Mouse (Mus musculus) forebrain, embryonic 11.5 days (tissue): ENCODE results near the gene Tmem220. TPM values are rescaled to one million over a fixed set of nuclear protein-coding genes. Genes with fewer than 3 reads are reported as not detected.

ENCODE experiments used
- ATAC-seq: fragments of 200-750 bp; cut with Nextera tagmentation; replicated peaks from 2 replicates; pipeline ENCODE4 v1.8.0; 2017; ENCODE audit warnings: moderate TSS enrichment; ENCODE audit not compliant: low FRiP score
- DNase-seq: peaks from one replicate; pipeline ENCODE4 v3.0.0-alpha.2; 2017; ENCODE audit warnings: low spot score
- H3K27ac ChIP-seq: fragments of 300-500 bp; sonication (generic); 2 replicates; pipeline ENCODE4 v1.5.1; 2014; ENCODE audit warnings: low read depth, low read length
- H3K27me3 ChIP-seq: fragments of 300-500 bp; sonication (generic); 2 replicates; pipeline ENCODE4 v1.6.1; 2014; ENCODE audit warnings: mild to moderate bottlenecking, low read length, mixed read lengths; ENCODE audit not compliant: control insufficient read depth, insufficient read depth
- H3K36me3 ChIP-seq: fragments of 300-500 bp; sonication (generic); 2 replicates; pipeline ENCODE4 v1.6.1; 2014; ENCODE audit warnings: mild to moderate bottlenecking, low read length, moderate library complexity, mixed read lengths; ENCODE audit not compliant: control insufficient read depth, insufficient read depth
- H3K4me1 ChIP-seq: fragments of 300-500 bp; sonication (generic); replicated peaks from 2 replicates; pipeline ENCODE4 v1.6.1; 2014; ENCODE audit warnings: low read length, mixed read lengths; ENCODE audit not compliant: control insufficient read depth, insufficient read depth
- H3K4me2 ChIP-seq: fragments of 300-500 bp; sonication (generic); 2 replicates; pipeline ENCODE4 v1.6.1; 2014; ENCODE audit warnings: low read depth, mild to moderate bottlenecking, low read length, moderate library complexity, mixed read lengths; ENCODE audit not compliant: severe bottlenecking
- H3K4me3 ChIP-seq: fragments of 300-500 bp; sonication (generic); 2 replicates; pipeline ENCODE4 v1.5.1; 2014; ENCODE audit warnings: low read depth, low read length
- H3K9ac ChIP-seq: fragments of 300-500 bp; sonication (generic); 2 replicates; pipeline ENCODE4 v1.6.1; 2014; ENCODE audit warnings: low read length
- H3K9me3 ChIP-seq: fragments of 300-500 bp; sonication (generic); 2 replicates; pipeline ENCODE4 v1.6.1; 2016; ENCODE audit warnings: low read length, mixed read lengths; ENCODE audit not compliant: control insufficient read depth
- WGBS: fragments of 180-500 bp; shearing (Covaris S2); extraction: QIAGEN DNeasy Blood & Tissue Kit; methylation state at CpG from one replicate; pipeline ENCODE4 v1.1.7; 2014; 5-methylcytosine and 5-hydroxymethylcytosine counted together
- polyA plus RNA-seq: library from polyadenylated mRNA; unstranded; fragments of >200 nt; fragmentation: Nextera tagmentation; extraction: Ambion mirVana; gene quantifications from 2 replicates; pipeline ENCODE4 v1.2.1, GENCODE M21; 2014

The Tmem220 gene
- polyA plus RNA-seq, 1 experiment from 2014 or later: 0.49 TPM

- no peak for DNase-seq
- Histone ChIP-seq H3K9ac (no peak overlapping the region), H3K4me2 (no peak overlapping the region), H3K27ac (no peak overlapping the region), H3K4me1 (no peaks in the 10 kb centered on the region), H3K9me3 (no peaks in the 10 kb centered on the region), H3K4me3 (no peak overlapping the region), H3K36me3 (peaks cover 3% of the 10 kb centered on the region; the same call in 1 of the 2 replicates), H3K27me3 (no peaks in the 10 kb centered on the region)
- WGBS: 95% methylated on average over 2 of the region's 2 CpGs
- no peak for ATAC-seq
These were observed 36.4 kb downstream of the Tmem220 start for GRCm38 (mm10) chr11:67061311-67061710.

- no peak overlapping the region for H3K27ac ChIP-seq
- H3K4me1 ChIP-seq: no peaks in the 10 kb centered on the region
- H3K4me3 ChIP-seq: no peak overlapping the region
- H3K9ac ChIP-seq: no peak overlapping the region
- DNase-seq: no peak
- 93% methylated on average over 3 of the region's 3 CpGs for WGBS
- no peaks in the 10 kb centered on the region for H3K9me3 ChIP-seq
- H3K4me2 ChIP-seq: no peak overlapping the region
- no peaks in the 10 kb centered on the region for H3K27me3 ChIP-seq
- no peaks in the 10 kb centered on the region; the same call in 1 of the 2 replicates for H3K36me3 ChIP-seq
- no peak for ATAC-seq
These were observed 37.8 kb downstream of the Tmem220 start for GRCm38 (mm10) chr11:67062726-67063125.

GRCm38 (mm10) chr11:67067741-67068140 lies 42.8 kb downstream of the Tmem220 start:
- no peaks in the 10 kb centered on the region for H3K4me1 ChIP-seq
- no peak for DNase-seq
- ATAC-seq: no peak
- no peaks in the 10 kb centered on the region for H3K27me3 ChIP-seq
- WGBS: 94% methylated on average over 3 of the region's 3 CpGs
- H3K4me3 ChIP-seq: no peak overlapping the region
- no peak overlapping the region for H3K27ac ChIP-seq
- H3K36me3 ChIP-seq: no peaks in the 10 kb centered on the region; the same call in 1 of the 2 replicates
- H3K9me3 ChIP-seq: no peaks in the 10 kb centered on the region
- no peak overlapping the region for H3K4me2 ChIP-seq
- no peak overlapping the region for H3K9ac ChIP-seq

GRCm38 (mm10) chr11:67072615-67073130 lies 47.7 kb downstream of the Tmem220 start:
- Histone ChIP-seq H3K27me3 (no peaks in the 10 kb centered on the region), H3K9me3 (no peaks in the 10 kb centered on the region), H3K36me3 (no peaks in the 10 kb centered on the region), H3K27ac (no peak overlapping the region), H3K4me2 (no peak overlapping the region), H3K9ac (no peak overlapping the region), H3K4me1 (no peaks in the 10 kb centered on the region), H3K4me3 (no peak overlapping the region)
- WGBS: 86% methylated on average over 15 of the region's 15 CpGs
- no peak for DNase-seq
- no peak for ATAC-seq

GRCm38 (mm10) chr11:67075036-67075435 lies 50.1 kb downstream of the Tmem220 start:
- 31% methylated on average over 3 of the region's 3 CpGs for WGBS

GRCm38 (mm10) chr11:67076781-67077180 lies 51.8 kb downstream of the Tmem220 start:
- WGBS: 87% methylated on average over 5 of the region's 5 CpGs
- H3K27ac ChIP-seq: no peak overlapping the region
- H3K4me2 ChIP-seq: no peak overlapping the region
- DNase-seq (no peak), ATAC-seq (no peak)
- no peaks in the 10 kb centered on the region for H3K9me3 ChIP-seq
- no peak overlapping the region for H3K9ac ChIP-seq
- H3K36me3 ChIP-seq: no peaks in the 10 kb centered on the region
- peaks cover 6% of the 10 kb centered on the region; the same call in 1 of the 2 replicates for H3K4me1 ChIP-seq
- no peak overlapping the region for H3K4me3 ChIP-seq
- no peaks in the 10 kb centered on the region for H3K27me3 ChIP-seq

More at GRCm38 (mm10) chr11:67075036-67075435, 50.1 kb downstream of the Tmem220 start:
- no peak overlapping the region for H3K27ac ChIP-seq
- no peaks in the 10 kb centered on the region for H3K27me3 ChIP-seq
- H3K9ac ChIP-seq: no peak overlapping the region
- no peak overlapping the region for H3K4me3 ChIP-seq
- peaks cover 5% of the 10 kb centered on the region; the same call in 1 of the 2 replicates for H3K4me1 ChIP-seq
- DNase-seq (no peak), ATAC-seq (no peak)
- H3K36me3 ChIP-seq: no peaks in the 10 kb centered on the region
- no peak overlapping the region for H3K4me2 ChIP-seq
- H3K9me3 ChIP-seq: no peaks in the 10 kb centered on the region

GRCm38 (mm10) chr11:67077435-67077834 lies 52.5 kb downstream of the Tmem220 start:
- H3K9me3 ChIP-seq: no peaks in the 10 kb centered on the region
- no peaks in the 10 kb centered on the region; the same call in 1 of the 2 replicates for H3K27me3 ChIP-seq
- DNase-seq (no peak), ATAC-seq (no peak)
- H3K4me3 ChIP-seq: no peak overlapping the region
- H3K27ac ChIP-seq: no peak overlapping the region
- no peak overlapping the region for H3K4me2 ChIP-seq
- H3K9ac ChIP-seq: no peak overlapping the region
- no peaks in the 10 kb centered on the region for H3K36me3 ChIP-seq
- peaks cover 6% of the 10 kb centered on the region; the same call in 1 of the 2 replicates for H3K4me1 ChIP-seq
- 76% methylated on average over 3 of the region's 3 CpGs for WGBS

GRCm38 (mm10) chr11:67078000-67078399 lies 53.0 kb downstream of the Tmem220 start, which contains the start of gene Myh3:
Gene Myh3 (plus strand): TSS chr11:67078300.
- Histone ChIP-seq H3K27ac (no peak within 1 kb of the TSS), H3K4me2 (no peak within 1 kb of the TSS), H3K4me3 (no peak within 1 kb of the TSS), H3K9ac (no peak within 1 kb of the TSS), H3K4me1 (peaks cover 6% of the 10 kb centered on the region; the same call in 1 of the 2 replicates), H3K27me3 (no peaks in the 10 kb centered on the region; the same call in 1 of the 2 replicates), H3K36me3 (no peaks in the 10 kb centered on the region), H3K9me3 (no peaks in the 10 kb centered on the region)
- DNase-seq: no peak
- no peak for ATAC-seq
- 85% methylated on average over 5 of the region's 5 CpGs for WGBS

GRCm38 (mm10) chr11:67078888-67079287 lies 53.9 kb downstream of the Tmem220 start:
- no peak for DNase-seq
- no peak for ATAC-seq
- no peaks in the 10 kb centered on the region for H3K36me3 ChIP-seq
- no peak overlapping the region for H3K4me2 ChIP-seq
- H3K27me3 ChIP-seq: peaks cover 5% of the 10 kb centered on the region; the same call in 1 of the 2 replicates
- no peak overlapping the region for H3K27ac ChIP-seq
- 90% methylated on average over 6 of the region's 6 CpGs for WGBS
- no peak overlapping the region for H3K4me3 ChIP-seq
- H3K9ac ChIP-seq: no peak overlapping the region
- H3K4me1 ChIP-seq: peaks cover 6% of the 10 kb centered on the region; the same call in 1 of the 2 replicates
- no peaks in the 10 kb centered on the region for H3K9me3 ChIP-seq
